Mouse (Mus musculus) ES-E14 (cell line): ENCODE measurements at regions not wholly inside any gene's neighbourhood (a gene's known extent, or its start where the extent isn't known, plus 50 kb on each side); places are given as distances from the start of the nearest gene placed in this dataset.

Experiments used
- DNase-seq: peaks from one replicate; pipeline ENCODE4 v3.0.0-alpha.2; 2013; ENCODE audit warnings: low read depth, low spot score
- H3K27ac ChIP-seq: 2 replicates; pipeline ENCODE4 v1.5.1; 2012; ENCODE audit warnings: low read depth, mild to moderate bottlenecking, low read length, moderate library complexity, mixed read lengths; ENCODE audit not compliant: poor library complexity, insufficient read depth, severe bottlenecking
- H3K36me3 ChIP-seq: 2 replicates; pipeline ENCODE4 v1.6.1; 2012; ENCODE audit warnings: mild to moderate bottlenecking, low read length, moderate library complexity, mixed read lengths; ENCODE audit not compliant: control insufficient read depth, poor library complexity, insufficient read depth, severe bottlenecking
- H3K4me1 ChIP-seq, 2 experiments: fragments of 150-350 bp in 1 of 2; sonication (generic) in 1 of 2; 2 replicates each; pipeline ENCODE4 v1.6.1; 2012; ENCODE audit warnings: low read length in 2 of 2, mild to moderate bottlenecking in 1 of 2, mixed read lengths in 1 of 2; ENCODE audit not compliant: control insufficient read depth in 2 of 2, insufficient read depth in 2 of 2, poor library complexity in 1 of 2
- H3K4me3 ChIP-seq, 2 experiments: fragments of 150-350 bp in 1 of 2; sonication (generic) in 1 of 2; 2 replicates each; pipeline ENCODE4 v1.5.1; 2012; ENCODE audit warnings: low read length in 2 of 2, low read depth in 1 of 2, mild to moderate bottlenecking in 1 of 2, mixed read lengths in 1 of 2; ENCODE audit not compliant: insufficient read depth in 1 of 2, poor library complexity in 1 of 2, severe bottlenecking in 1 of 2
- H3K9ac ChIP-seq: 2 replicates; pipeline ENCODE4 v1.6.1; 2012; ENCODE audit warnings: low read depth, mild to moderate bottlenecking, low read length, mixed read lengths; ENCODE audit not compliant: poor library complexity, insufficient read depth, severe bottlenecking
- H3K9me3 ChIP-seq: fragments of 150-350 bp; sonication (generic); 2 replicates; pipeline ENCODE4 v1.6.1; 2012; ENCODE audit warnings: low read depth, mild to moderate bottlenecking, low read length; ENCODE audit not compliant: control insufficient read depth, insufficient read depth
- CHD2 ChIP-seq: IDR thresholded peaks from 2 replicates; pipeline ENCODE4 v1.6.1; 2014; ENCODE audit warnings: mild to moderate bottlenecking, low read depth, low read length, inconsistent platforms
- HCFC1 ChIP-seq: IDR thresholded peaks from 2 replicates; pipeline ENCODE4 v1.6.1; 2012; ENCODE audit warnings: low read length, inconsistent platforms, borderline replicate concordance; ENCODE audit not compliant: insufficient read depth
- MAFK ChIP-seq: IDR thresholded peaks from 2 replicates; pipeline ENCODE4 v1.6.1; 2014; ENCODE audit warnings: mild to moderate bottlenecking, low read depth, low read length, inconsistent platforms; ENCODE audit not compliant: insufficient read depth
- ZC3H11A ChIP-seq: IDR thresholded peaks from 2 replicates; pipeline ENCODE4 v1.6.1; 2012; ENCODE audit warnings: low read depth, mild to moderate bottlenecking, inconsistent platforms, low read length, borderline replicate concordance
- ZNF384 ChIP-seq: IDR thresholded peaks from 2 replicates; pipeline ENCODE4 v1.6.1; 2012; ENCODE audit warnings: low read depth, low read length, inconsistent platforms
- in situ Hi-C, 2 experiments: fragments of 600-800 bp; cut with MboI; formaldehyde crosslinking; loops; one replicate each; pipeline ENCODE4 v1.15.1; 2025; ENCODE audit warnings: low sequenced_read_pairs in 2 of 2, inconsistent platforms in 1 of 2; ENCODE audit not compliant: unreplicated experiment in 2 of 2

- in situ Hi-C loops: no loop called here
- Histone ChIP-seq H3K4me1 (no peaks in the 10 kb centered on the region), H3K36me3 (no peaks in the 10 kb centered on the region), H3K4me3 (no peak overlapping the region), H3K9me3 (no peaks in the 10 kb centered on the region), H3K27ac (no peak overlapping the region), H3K9ac (no peak overlapping the region)
- TF ChIP-seq MAFK (no peak), ZNF384 (no peak), CHD2 (no peak)
- no peak for DNase-seq
These were observed 503.2 kb downstream of the Ndufa4 start for GRCm38 (mm10) chr6:11404101-11404500.

GRCm38 (mm10) chr6:11359088-11359487 is 548.2 kb downstream of the Ndufa4 start:
- H3K4me1 ChIP-seq: no peaks in the 10 kb centered on the region
- in situ Hi-C loops: no loop called here
- no peak for DNase-seq
- H3K9ac ChIP-seq: no peak overlapping the region
- no peak overlapping the region for H3K27ac ChIP-seq
- H3K9me3 ChIP-seq: no peaks in the 10 kb centered on the region
- no peaks in the 10 kb centered on the region for H3K36me3 ChIP-seq
- H3K4me3 ChIP-seq: no peak overlapping the region
- TF ChIP-seq HCFC1 (no peak), MAFK (no peak), CHD2 (no peak), ZNF384 (no peak), ZC3H11A (no peak)

GRCm38 (mm10) chr6:11353599-11353998 is 553.7 kb downstream of the Ndufa4 start:
- in situ Hi-C loops: no loop called here
- Histone ChIP-seq H3K36me3 (no peaks in the 10 kb centered on the region), H3K27ac (no peak overlapping the region), H3K4me1 (no peaks in the 10 kb centered on the region), H3K4me3 (no peak overlapping the region), H3K9ac (no peak overlapping the region), H3K9me3 (no peaks in the 10 kb centered on the region)
- no peak for DNase-seq
- no peak for TF ChIP-seq MAFK
- TF ChIP-seq CHD2: no peak
- no peak for TF ChIP-seq ZC3H11A

GRCm38 (mm10) chr6:11334137-11334536 is 573.2 kb downstream of the Ndufa4 start:
- in situ Hi-C loops: no loop called here
- no peak for DNase-seq

GRCm38 (mm10) chr6:11313744-11314143 is 593.6 kb downstream of the Ndufa4 start:
- no peak overlapping the region for H3K9ac ChIP-seq
- no peak overlapping the region for H3K27ac ChIP-seq
- DNase-seq: no peak
- in situ Hi-C loops: no loop called here
- no peaks in the 10 kb centered on the region for H3K36me3 ChIP-seq
- no peak overlapping the region for H3K4me3 ChIP-seq
- TF ChIP-seq ZC3H11A (no peak), ZNF384 (no peak), HCFC1 (no peak), CHD2 (no peak), MAFK (no peak)
- H3K9me3 ChIP-seq: no peaks in the 10 kb centered on the region
- H3K4me1 ChIP-seq: no peaks in the 10 kb centered on the region

More at GRCm38 (mm10) chr6:11334137-11334536, 573.2 kb downstream of the Ndufa4 start:
- H3K4me3 ChIP-seq: no peak overlapping the region
- H3K36me3 ChIP-seq: no peaks in the 10 kb centered on the region
- no peak overlapping the region for H3K27ac ChIP-seq
- H3K9me3 ChIP-seq: no peaks in the 10 kb centered on the region
- H3K9ac ChIP-seq: no peak overlapping the region
- no peaks in the 10 kb centered on the region for H3K4me1 ChIP-seq
- no peak for TF ChIP-seq CHD2
- TF ChIP-seq ZNF384: no peak
- no peak for TF ChIP-seq MAFK
- no peak for TF ChIP-seq HCFC1
- TF ChIP-seq ZC3H11A: no peak
